8 mouse cellular contexts compared by ENCODE assay signal in the genomic region with DNA sequence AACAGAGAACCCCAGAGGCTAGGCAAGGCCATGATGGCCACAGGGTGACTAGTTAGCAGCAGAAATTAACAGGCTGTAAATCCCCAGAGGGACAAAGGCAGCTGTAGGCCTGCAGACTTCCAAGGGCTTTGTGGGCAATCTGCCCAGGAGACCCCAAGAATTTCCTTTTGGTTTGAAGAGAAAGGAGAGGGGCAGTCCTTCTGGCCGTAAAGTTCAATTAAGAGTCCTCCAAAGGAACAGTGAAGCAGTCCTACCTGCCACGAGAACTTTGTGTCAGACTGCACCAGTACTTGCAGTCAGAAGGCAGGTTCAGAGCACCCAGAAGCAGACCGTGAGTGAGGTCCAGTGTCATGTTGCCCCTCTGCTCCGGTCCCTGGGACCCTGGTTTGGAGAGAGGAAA. TPM values are rescaled to one million over a fixed set of nuclear protein-coding genes. Genes with fewer than 3 reads are reported as not detected.
DNase-seq lines count a peak whose midpoint lies in the region; ATAC-seq and TF ChIP-seq lines count a peak whose summit lies in the region.

No protein-coding gene starts in this region.

- H3K4me3 ChIP-seq in lung, embryonic 14.5 days (ENCODE audit: low read depth, low read length) = no peak overlapping the region
- no peak overlapping the region for H3K4me3 ChIP-seq in limb, embryonic 13.5 days
- no peak overlapping the region for H3K4me3 ChIP-seq in stomach, embryonic 16.5 days (replicated peaks; ENCODE audit: low read length)

- peaks cover 16% of the 10 kb centered on the region for H3K36me3 ChIP-seq in lung, embryonic 14.5 days (ENCODE audit: insufficient read depth)
- H3K36me3 ChIP-seq in limb, embryonic 13.5 days = 0 out of 2 replicates have a peak, but pooled peaks cover 6% of the 10 kb centered on the region
- H3K36me3 ChIP-seq in stomach, embryonic 16.5 days (ENCODE audit: control insufficient read depth, insufficient read depth, low read length) = no peaks in the 10 kb centered on the region

- peaks cover 18% of the 10 kb centered on the region for H3K4me1 ChIP-seq in lung, embryonic 14.5 days (ENCODE audit: insufficient read depth)
- H3K4me1 ChIP-seq in limb, embryonic 13.5 days = peaks cover 38% of the 10 kb centered on the region
- peaks cover 26% of the 10 kb centered on the region for H3K4me1 ChIP-seq in stomach, embryonic 16.5 days (ENCODE audit: control insufficient read depth, insufficient read depth, low read length)

- no peak for TF ChIP-seq CTCF in lung, embryonic 14.5 days (IDR thresholded peaks at IDR 0.05; ENCODE audit: low read depth)

- no peaks in the 10 kb centered on the region for H3K27me3 ChIP-seq in lung, embryonic 14.5 days (ENCODE audit: insufficient read depth, low read length)
- no peaks in the 10 kb centered on the region for H3K27me3 ChIP-seq in limb, embryonic 13.5 days
- no peaks in the 10 kb centered on the region for H3K27me3 ChIP-seq in stomach, embryonic 16.5 days (ENCODE audit: control insufficient read depth, insufficient read depth, low read length)

- no peaks in the 10 kb centered on the region for H3K9me3 ChIP-seq in lung, embryonic 14.5 days (ENCODE audit: low read depth, low read length)
- H3K9me3 ChIP-seq in limb, embryonic 13.5 days = no peaks in the 10 kb centered on the region
- no peaks in the 10 kb centered on the region for H3K9me3 ChIP-seq in stomach, embryonic 16.5 days (replicated peaks; ENCODE audit: control insufficient read depth, low read length)

- WGBS in lung, embryonic 14.5 days = 59% methylated on average over 4 of the region's 4 CpGs
- WGBS in limb, embryonic 13.5 days = 27% methylated on average over 4 of the region's 4 CpGs
- WGBS in stomach, embryonic 16.5 days = 66% methylated on average over 4 of the region's 4 CpGs

- DNase-seq in cerebellum, postnatal 10 days = peak; percentile 56 to 58
- peak; percentile 43 for DNase-seq in lung, embryonic 14.5 days
- DNase-seq in lung, postnatal 4 days = no peak
- DNase-seq in frontal cortex, postnatal 25 days (ENCODE audit: low spot score in 2 of 2) = no peak
- no peak for DNase-seq in thymus, postnatal 4 days

- peak overlapping the region; percentile 85 for H3K27ac ChIP-seq in lung, embryonic 14.5 days (ENCODE audit: low read depth)
- H3K27ac ChIP-seq in limb, embryonic 13.5 days = peak overlapping the region; percentile 92
- peak overlapping the region; percentile 83 for H3K27ac ChIP-seq in stomach, embryonic 16.5 days (ENCODE audit: low read length)

- no peak for ATAC-seq in cerebellum, adult (ENCODE audit: insufficient number of reproducible peaks, low FRiP score, low TSS enrichment)
- no peak for ATAC-seq in lung, embryonic 14.5 days (ENCODE audit: insufficient read depth)
- ATAC-seq in limb, embryonic 13.5 days (ENCODE audit: low FRiP score, low read depth) = no peak
- ATAC-seq in stomach, embryonic 16.5 days (ENCODE audit: insufficient read depth, low FRiP score) = no peak

- peak overlapping the region; percentile 56 for H3K9ac ChIP-seq in lung, embryonic 14.5 days
- H3K9ac ChIP-seq in limb, embryonic 13.5 days = 0 out of 2 replicates have a peak overlapping the region, but pooled peaks have one; percentile 25
- H3K9ac ChIP-seq in stomach, embryonic 16.5 days (ENCODE audit: low read length) = peak overlapping the region; percentile 68; the same call in 1 of the 2 replicates

- H3K4me2 ChIP-seq in lung, embryonic 14.5 days = peak overlapping the region; percentile 98
- H3K4me2 ChIP-seq in limb, embryonic 13.5 days (replicated peaks) = peak overlapping the region; percentile 98
- peak overlapping the region; percentile 98; the same call in 1 of the 2 replicates for H3K4me2 ChIP-seq in stomach, embryonic 16.5 days (ENCODE audit: low read depth, low read length)

RNA-seq across cellular contexts. Expression of gene Hes6, which starts 1.1 kb away (rescaled TPM):
- 53.7 and 56.4 TPM in 2 replicates for polyA plus RNA-seq in lung, embryonic 14.5 days (2014; fragmentation: Nextera tagmentation; extraction: Ambion mirVana)
- 114 and 117 TPM in 2 replicates for polyA plus RNA-seq in limb, embryonic 13.5 days (2015; fragmentation: Nextera tagmentation; extraction: Ambion mirVana)
- polyA plus RNA-seq in stomach, embryonic 16.5 days (2015; fragmentation: Nextera tagmentation; extraction: Ambion mirVana) = 58.6 and 67.2 TPM in 2 replicates

RNA-seq across cellular contexts. Expression of gene Ilkap, which starts 16.3 kb away (rescaled TPM):
- 140 and 144 TPM in 2 replicates for polyA plus RNA-seq in lung, embryonic 14.5 days (2014; fragmentation: Nextera tagmentation; extraction: Ambion mirVana)
- polyA plus RNA-seq in limb, embryonic 13.5 days (2015; fragmentation: Nextera tagmentation; extraction: Ambion mirVana) = 163 and 172 TPM in 2 replicates
- 113 and 115 TPM in 2 replicates for polyA plus RNA-seq in stomach, embryonic 16.5 days (2015; fragmentation: Nextera tagmentation; extraction: Ambion mirVana)

RNA-seq across cellular contexts. Expression of gene Per2, which starts 44.2 kb away (rescaled TPM):
- polyA plus RNA-seq in lung, embryonic 14.5 days (2014; fragmentation: Nextera tagmentation; extraction: Ambion mirVana) = 6.6 and 8.3 TPM in 2 replicates
- 3.3 TPM in 2 replicates for polyA plus RNA-seq in limb, embryonic 13.5 days (2015; fragmentation: Nextera tagmentation; extraction: Ambion mirVana)
- polyA plus RNA-seq in stomach, embryonic 16.5 days (2015; fragmentation: Nextera tagmentation; extraction: Ambion mirVana) = 7.7 and 8.9 TPM in 2 replicates

RNA-seq across cellular contexts. Expression of gene Erfe, which starts 48.7 kb away (rescaled TPM):
- polyA plus RNA-seq in lung, embryonic 14.5 days (2014; fragmentation: Nextera tagmentation; extraction: Ambion mirVana) = 2.7 TPM in 2 replicates
- 2.0 and 2.1 TPM in 2 replicates for polyA plus RNA-seq in limb, embryonic 13.5 days (2015; fragmentation: Nextera tagmentation; extraction: Ambion mirVana)
- polyA plus RNA-seq in stomach, embryonic 16.5 days (2015; fragmentation: Nextera tagmentation; extraction: Ambion mirVana) = 2.1 and 3.6 TPM in 2 replicates

Comparison
In these comparisons a context has a peak if more than half of its experiments do, and no peak if none do; other contexts are left out.
1. DNase-seq: peak in cerebellum, postnatal 10 days (2 of 2) and lung, embryonic 14.5 days (single experiment); none in lung, postnatal 4 days (0 of 2), frontal cortex, postnatal 25 days (0 of 2) and thymus, postnatal 4 days (single experiment).
2. Peak in every context shown above with its lines, with median percentiles within 50 percentile points of each other: H3K27ac ChIP-seq, H3K4me2 ChIP-seq and H3K9ac ChIP-seq.